Mouse (Mus musculus) embryonic facial prominence, embryonic 14.5 days (tissue): ENCODE measurements around the gene Osr1. TPM values are rescaled to one million over a fixed set of nuclear protein-coding genes. Genes with fewer than 3 reads are reported as not detected.

Experiments used
- ATAC-seq: fragments of 200-750 bp; cut with Nextera tagmentation; 2 replicates; pipeline ENCODE4 v1.8.0; 2017; ENCODE audit warnings: low read depth, moderate number of reproducible peaks, moderate TSS enrichment
- DNase-seq: peaks from one replicate; pipeline ENCODE4 v3.0.0-alpha.2; 2015; ENCODE audit warnings: low spot score
- H3K27ac ChIP-seq: fragments of 300-500 bp; sonication (generic); replicated peaks from 2 replicates; pipeline ENCODE4 v1.5.1; 2014; ENCODE audit warnings: low read depth, mild to moderate bottlenecking, low read length, moderate library complexity
- H3K27me3 ChIP-seq: fragments of 300-500 bp; sonication (generic); replicated peaks from 2 replicates; pipeline ENCODE4 v1.6.1; 2014; ENCODE audit warnings: low read length; ENCODE audit not compliant: control insufficient read depth, insufficient read depth
- H3K36me3 ChIP-seq: fragments of 300-500 bp; sonication (generic); 2 replicates; pipeline ENCODE4 v1.6.1; 2014; ENCODE audit warnings: low read length, mixed read lengths; ENCODE audit not compliant: control insufficient read depth, insufficient read depth
- H3K4me1 ChIP-seq: fragments of 300-500 bp; sonication (generic); 2 replicates; pipeline ENCODE4 v1.6.1; 2014; ENCODE audit warnings: antibody characterized with exemption, low read length; ENCODE audit not compliant: control insufficient read depth, insufficient read depth
- H3K4me2 ChIP-seq: fragments of 300-500 bp; sonication (generic); 2 replicates; pipeline ENCODE4 v1.6.1; 2014; ENCODE audit warnings: low read depth, mild to moderate bottlenecking, low read length, moderate library complexity, mixed read lengths
- H3K4me3 ChIP-seq: fragments of 300-500 bp; sonication (generic); 2 replicates; pipeline ENCODE4 v1.5.1; 2014; ENCODE audit warnings: low read depth, mild to moderate bottlenecking, low read length
- H3K9ac ChIP-seq: fragments of 300-500 bp; sonication (generic); 2 replicates; pipeline ENCODE4 v1.6.1; 2014; ENCODE audit warnings: low read depth, mild to moderate bottlenecking, low read length, moderate library complexity, mixed read lengths
- H3K9me3 ChIP-seq: fragments of 300-500 bp; sonication (generic); 2 replicates; pipeline ENCODE4 v1.6.1; 2016; ENCODE audit warnings: low read length; ENCODE audit not compliant: control insufficient read depth
- WGBS: fragments of 180-500 bp; shearing (Covaris S2); extraction: QIAGEN DNeasy Blood & Tissue Kit; methylation state at CpG from one replicate; pipeline ENCODE4 v1.1.7; 2014; 5-methylcytosine and 5-hydroxymethylcytosine counted together
- polyA plus RNA-seq: library from polyadenylated mRNA; unstranded; fragments of >200 nt; fragmentation: Nextera tagmentation; extraction: Ambion mirVana; gene quantifications from 2 replicates; pipeline ENCODE4 v1.2.1, GENCODE M21; 2014

Osr1 gene
- polyA plus RNA-seq = 66.1 and 88.3 TPM in 2 replicates

- Histone ChIP-seq H3K9ac (peak within 1 kb of the TSS; percentile 22), H3K4me1 (peaks cover 5% of the 10 kb centered on the region; the same call in 1 of the 2 replicates), H3K4me3 (peak within 1 kb of the TSS; percentile 33), H3K4me2 (peak within 1 kb of the TSS; percentile 71), H3K36me3 (no peaks in the 10 kb centered on the region), H3K9me3 (no peaks in the 10 kb centered on the region), H3K27me3 (peaks cover 39% of the 10 kb centered on the region), H3K27ac (no peak within 1 kb of the TSS)
- no peak for ATAC-seq
- peak; percentile 89 for DNase-seq
- WGBS = 0% methylated on average over 15 of the region's 15 CpGs
These were observed at the start of gene Osr1 for GRCm38 (mm10) chr12:9569971-9570370. Gene Osr1, plus strand, starts transcription at chr12:9570116.

GRCm38 (mm10) chr12:9550328-9550727 is 19.6 kb upstream of the Osr1 start:
- ATAC-seq (no peak), DNase-seq (no peak)
- Histone ChIP-seq H3K9ac (no peak overlapping the region), H3K27me3 (no peaks in the 10 kb centered on the region), H3K4me2 (no peak overlapping the region), H3K9me3 (no peaks in the 10 kb centered on the region), H3K36me3 (no peaks in the 10 kb centered on the region), H3K27ac (no peak overlapping the region), H3K4me1 (0 out of 2 replicates have a peak, but pooled peaks cover 4% of the 10 kb centered on the region), H3K4me3 (no peak overlapping the region)
- WGBS = 67% methylated on average over 2 of the region's 2 CpGs

GRCm38 (mm10) chr12:9564956-9565355 is 5.0 kb upstream of the Osr1 start:
- Histone ChIP-seq H3K36me3 (no peaks in the 10 kb centered on the region), H3K4me3 (no peak overlapping the region), H3K27ac (no peak overlapping the region), H3K9ac (no peak overlapping the region), H3K9me3 (no peaks in the 10 kb centered on the region), H3K27me3 (no peaks in the 10 kb centered on the region), H3K4me2 (no peak overlapping the region), H3K4me1 (no peaks in the 10 kb centered on the region)
- no peak for DNase-seq
- no peak for ATAC-seq
- WGBS = 47% methylated on average over 3 of the region's 3 CpGs

- Histone ChIP-seq H3K4me2 (peak overlapping the region; percentile 71), H3K9me3 (no peaks in the 10 kb centered on the region), H3K4me3 (peak overlapping the region; percentile 33), H3K9ac (peak overlapping the region; percentile 22), H3K27ac (no peak overlapping the region), H3K27me3 (peaks cover 44% of the 10 kb centered on the region), H3K4me1 (peaks cover 5% of the 10 kb centered on the region; the same call in 1 of the 2 replicates), H3K36me3 (no peaks in the 10 kb centered on the region)
- DNase-seq (no peak), ATAC-seq (no peak)
- WGBS = 2% methylated on average over 17 of the region's 17 CpGs
These were observed 630 bp downstream of the Osr1 start for GRCm38 (mm10) chr12:9570496-9570995.

- H3K4me1 ChIP-seq = peaks cover 5% of the 10 kb centered on the region; the same call in 1 of the 2 replicates
- DNase-seq (no peak), ATAC-seq (no peak)
- H3K9ac ChIP-seq = no peak overlapping the region
- peaks cover 47% of the 10 kb centered on the region for H3K27me3 ChIP-seq
- 14% methylated on average over 13 of the region's 13 CpGs for WGBS
- peak overlapping the region; percentile 33; the same call in 1 of the 2 replicates for H3K4me3 ChIP-seq
- H3K36me3 ChIP-seq = no peaks in the 10 kb centered on the region
- H3K27ac ChIP-seq = no peak overlapping the region
- no peaks in the 10 kb centered on the region for H3K9me3 ChIP-seq
- H3K4me2 ChIP-seq = peak overlapping the region; percentile 71
These were observed 1.5 kb downstream of the Osr1 start for GRCm38 (mm10) chr12:9571276-9571940.

GRCm38 (mm10) chr12:9572022-9572421 is 2.1 kb downstream of the Osr1 start:
- Histone ChIP-seq H3K9ac (no peak overlapping the region), H3K4me2 (0 out of 2 replicates have a peak overlapping the region, but pooled peaks have one; percentile 71), H3K4me1 (peaks cover 5% of the 10 kb centered on the region; the same call in 1 of the 2 replicates), H3K27ac (no peak overlapping the region), H3K9me3 (no peaks in the 10 kb centered on the region), H3K27me3 (peaks cover 53% of the 10 kb centered on the region), H3K36me3 (no peaks in the 10 kb centered on the region), H3K4me3 (no peak overlapping the region)
- 30% methylated on average over 4 of the region's 4 CpGs for WGBS
- ATAC-seq = no peak
- no peak for DNase-seq

- Histone ChIP-seq H3K4me1 (peaks cover 5% of the 10 kb centered on the region; the same call in 1 of the 2 replicates), H3K9ac (peak overlapping the region; percentile 89), H3K36me3 (no peaks in the 10 kb centered on the region), H3K27ac (peak overlapping the region; percentile 16; the same call in 1 of the 2 replicates), H3K27me3 (peaks cover 69% of the 10 kb centered on the region), H3K9me3 (no peaks in the 10 kb centered on the region), H3K4me3 (peak overlapping the region; percentile 66), H3K4me2 (peak overlapping the region; percentile 66)
- 5% methylated on average over 12 of the region's 12 CpGs for WGBS
- no peak for ATAC-seq
- no peak for DNase-seq
These were observed 3.8 kb downstream of the Osr1 start for GRCm38 (mm10) chr12:9573682-9574081.

GRCm38 (mm10) chr12:9574244-9574871 is 4.4 kb downstream of the Osr1 start:
- under 1% methylated on average over 29 of the region's 38 CpGs for WGBS
- DNase-seq = peak; percentile 91
- ATAC-seq = peak; percentile 77

More at GRCm38 (mm10) chr12:9574244-9574871, 4.4 kb downstream of the Osr1 start:
- peaks cover 5% of the 10 kb centered on the region; the same call in 1 of the 2 replicates for H3K4me1 ChIP-seq
- H3K36me3 ChIP-seq = no peaks in the 10 kb centered on the region
- H3K4me2 ChIP-seq = peak overlapping the region; percentile 66
- peaks cover 76% of the 10 kb centered on the region for H3K27me3 ChIP-seq
- peak overlapping the region; percentile 66 for H3K4me3 ChIP-seq
- H3K27ac ChIP-seq = peak overlapping the region; percentile 92
- no peaks in the 10 kb centered on the region for H3K9me3 ChIP-seq
- peak overlapping the region; percentile 89 for H3K9ac ChIP-seq
